Mouse (Mus musculus): ENCODE results near the gene Secisbp2.
"Not testable (repeated sequence)": the region's sequence is repeated elsewhere in the genome, so short reads cannot be mapped to it uniquely, and the experiment has no call there.

Gene Secisbp2

GRCm38 (mm10) chr13:51643924-51644828 is 7.3 kb upstream of the Secisbp2 start:
- DNase-seq: no peak

GRCm38 (mm10) chr13:51644829-51645789 is 6.4 kb upstream of the Secisbp2 start, which contains the start of gene Cks2:
Gene Cks2, plus strand, starts transcription at chr13:51645232.
- DNase-seq: peak; percentile 93 to 98

GRCm38 (mm10) chr13:51645872-51646271 is 5.6 kb upstream of the Secisbp2 start:
- DNase-seq: no peak

GRCm38 (mm10) chr13:51646362-51647027 is 5.0 kb upstream of the Secisbp2 start:
- no peak for DNase-seq

GRCm38 (mm10) chr13:51647770-51648169 is 3.7 kb upstream of the Secisbp2 start:
- no peak for DNase-seq

GRCm38 (mm10) chr13:51648237-51648636 is 3.3 kb upstream of the Secisbp2 start:
- no peak for DNase-seq

- no peak for DNase-seq
Measured at GRCm38 (mm10) chr13:51649740-51650139, 1.8 kb upstream of the Secisbp2 start.

GRCm38 (mm10) chr13:51653159-51653558 is 1.7 kb downstream of the Secisbp2 start:
- DNase-seq: no peak

- no peak for DNase-seq
Measured at GRCm38 (mm10) chr13:51653961-51654360, 2.5 kb downstream of the Secisbp2 start.

GRCm38 (mm10) chr13:51656516-51657235 is 5.2 kb downstream of the Secisbp2 start:
- no peak for DNase-seq

- DNase-seq: no peak
Measured at GRCm38 (mm10) chr13:51658094-51658493, 6.6 kb downstream of the Secisbp2 start.

GRCm38 (mm10) chr13:51659573-51659972 is 8.1 kb downstream of the Secisbp2 start:
- DNase-seq: no peak

GRCm38 (mm10) chr13:51663561-51663960 is 12.1 kb downstream of the Secisbp2 start:
- no peak for DNase-seq

- DNase-seq: not testable (repeated sequence)
Measured at GRCm38 (mm10) chr13:51668195-51668594, 16.7 kb downstream of the Secisbp2 start.

GRCm38 (mm10) chr13:51676641-51677040 is 25.1 kb downstream of the Secisbp2 start:
- DNase-seq: peak; percentile 36 to 40

- no peak for DNase-seq
Measured at GRCm38 (mm10) chr13:51677041-51677440, 25.5 kb downstream of the Secisbp2 start.

- no peak for DNase-seq
Measured at GRCm38 (mm10) chr13:51677630-51678185, 26.2 kb downstream of the Secisbp2 start.

- peak; percentile 32 to 34 for DNase-seq
Measured at GRCm38 (mm10) chr13:51678687-51679086, 27.2 kb downstream of the Secisbp2 start.

- DNase-seq: no peak
Measured at GRCm38 (mm10) chr13:51679332-51679731, 27.8 kb downstream of the Secisbp2 start.

- DNase-seq: no peak
Measured at GRCm38 (mm10) chr13:51681076-51681475, 29.6 kb downstream of the Secisbp2 start.

- no peak for DNase-seq
Measured at GRCm38 (mm10) chr13:51681634-51682033, 30.1 kb downstream of the Secisbp2 start.

Measured in cerebellum, adult 18-20 months (tissue).